In genomic region chr3:40666109-40666508, GRCm38 (mm10) we compare ENCODE assay signal across 18 mouse cellular contexts. TPM values are rescaled to one million over a fixed set of nuclear protein-coding genes. Genes with fewer than 3 reads are reported as not detected.
DNase-seq lines count a peak whose midpoint lies in the region; ATAC-seq and TF ChIP-seq lines count a peak whose summit lies in the region.
"Had no signal": no experiment of that assay in that cellular context is flagged by ENCODE, and none has a peak within 500 bp of the region (broad histone marks: within the 10 kb centered on the region; RNA-seq: fewer than 3 reads in every experiment).

No protein-coding gene starts in this region.

- ATAC-seq in limb, embryonic 15.5 days (ENCODE audit: insufficient number of reproducible peaks, low FRiP score, low TSS enrichment, low read depth) = 0 out of 2 replicates have a peak, but pooled peaks have one; percentile 30
- ATAC-seq in neural tube, embryonic 15.5 days (ENCODE audit: low FRiP score) = no peak
- ATAC-seq: midbrain, embryonic 16.5 days had no signal

- DNase-seq in adrenal gland, postnatal 25 days = peak; percentile 34
- DNase-seq in adrenal gland, adult 2 months = no peak
- peak; percentile 37 to 56 for DNase-seq in heart, adult 2 months
- no peak for DNase-seq in heart, adult 8-10 months (ENCODE audit: low spot score)
- peak; percentile 78 to 83 for DNase-seq in cerebellum, postnatal 14 days
- no peak for DNase-seq in retina, embryonic 14.5 days (ENCODE audit: low spot score)
- DNase-seq: kidney, adult 11 months; kidney, postnatal 4 days; thymus, postnatal 36 days had no signal

- H3K36me3 ChIP-seq in heart, adult 2 months (ENCODE audit: control insufficient read depth, insufficient read depth, low read length) = peaks cover 3% of the 10 kb centered on the region
- peaks cover 13% of the 10 kb centered on the region; the same call in 1 of the 2 replicates for H3K36me3 ChIP-seq in limb, embryonic 15.5 days
- H3K36me3 ChIP-seq in neural tube, embryonic 15.5 days = peaks cover 16% of the 10 kb centered on the region
- H3K36me3 ChIP-seq: lung, embryonic 15.5 days had no signal

- no peak overlapping the region for H3K9ac ChIP-seq in heart, adult 2 months (ENCODE audit: low read depth, low read length)
- H3K9ac ChIP-seq in limb, embryonic 15.5 days = no peak overlapping the region
- no peak overlapping the region for H3K9ac ChIP-seq in neural tube, embryonic 15.5 days (replicated peaks)
- H3K9ac ChIP-seq: heart, embryonic 15.5 days; hindbrain, embryonic 14.5 days; lung, embryonic 15.5 days; neural tube, embryonic 12.5 days had no signal

- no peaks in the 10 kb centered on the region for H3K9me3 ChIP-seq in limb, embryonic 15.5 days
- no peaks in the 10 kb centered on the region for H3K9me3 ChIP-seq in neural tube, embryonic 15.5 days (replicated peaks)
- H3K9me3 ChIP-seq: heart, embryonic 15.5 days; lung, embryonic 15.5 days; neural tube, embryonic 12.5 days had no signal

- 55% methylated on average over 4 of the region's 4 CpGs for WGBS in heart, adult 2 months
- WGBS in limb, embryonic 15.5 days = 50% methylated on average over 4 of the region's 4 CpGs
- WGBS in neural tube, embryonic 15.5 days = 93% methylated on average over 4 of the region's 4 CpGs

- no peak overlapping the region for H3K4me2 ChIP-seq in limb, embryonic 15.5 days
- no peak overlapping the region for H3K4me2 ChIP-seq in neural tube, embryonic 15.5 days
- H3K4me2 ChIP-seq: heart, embryonic 15.5 days; hindbrain, embryonic 14.5 days; lung, embryonic 15.5 days; neural tube, embryonic 12.5 days had no signal

- no peaks in the 10 kb centered on the region for H3K27me3 ChIP-seq in heart, adult 2 months (ENCODE audit: control insufficient read depth, insufficient read depth, low read length)
- H3K27me3 ChIP-seq in limb, embryonic 15.5 days = no peaks in the 10 kb centered on the region
- H3K27me3 ChIP-seq in neural tube, embryonic 15.5 days (replicated peaks) = no peaks in the 10 kb centered on the region
- H3K27me3 ChIP-seq: heart, embryonic 15.5 days; lung, embryonic 15.5 days; neural tube, embryonic 12.5 days had no signal

- no peak for TF ChIP-seq CTCF in heart, adult 2 months (IDR thresholded peaks at IDR 0.05)

- no peaks in the 10 kb centered on the region for H3K79me2 ChIP-seq in heart, adult 2 months (replicated peaks; ENCODE audit: control insufficient read depth, insufficient read depth, low read length)

- intact Hi-C loops in heart, adult 2 months (cut with DNase I) = no loop called here

- no peak for TF ChIP-seq EP300 in heart, adult 2 months (IDR thresholded peaks at IDR 0.05; ENCODE audit: insufficient read depth, low read depth, low read length)

- H3K4me3 ChIP-seq in heart, adult 2 months = no peak overlapping the region
- no peak overlapping the region for H3K4me3 ChIP-seq in limb, embryonic 15.5 days
- H3K4me3 ChIP-seq in neural tube, embryonic 15.5 days (replicated peaks) = no peak overlapping the region
- H3K4me3 ChIP-seq: heart, embryonic 15.5 days; lung, embryonic 15.5 days; neural tube, embryonic 12.5 days had no signal

- H3K4me1 ChIP-seq in heart, adult 2 months (ENCODE audit: control insufficient read depth, insufficient read depth, low read length) = no peaks in the 10 kb centered on the region
- H3K4me1 ChIP-seq in limb, embryonic 15.5 days = peaks cover 12% of the 10 kb centered on the region
- no peaks in the 10 kb centered on the region for H3K4me1 ChIP-seq in neural tube, embryonic 15.5 days
- H3K4me1 ChIP-seq: lung, embryonic 15.5 days; neural tube, embryonic 12.5 days had no signal

- no peak for TF ChIP-seq POLR2A in heart, adult 2 months (IDR thresholded peaks at IDR 0.05; ENCODE audit: insufficient read depth, low read depth, low read length)

- no peak overlapping the region for H3K27ac ChIP-seq in heart, adult 2 months
- H3K27ac ChIP-seq in limb, embryonic 15.5 days = no peak overlapping the region; the same call in 1 of the 2 replicates
- H3K27ac ChIP-seq in neural tube, embryonic 15.5 days (replicated peaks) = no peak overlapping the region
- H3K27ac ChIP-seq: heart, embryonic 15.5 days; hindbrain, embryonic 14.5 days; lung, embryonic 15.5 days; neural tube, embryonic 12.5 days had no signal

RNA-seq across cellular contexts. Expression of gene Slc25a31, which starts 42.5 kb away (rescaled TPM):
- total RNA-seq in adrenal gland, postnatal 25 days (2021) = 0.15 TPM in 1 of 2 replicates, not detected in the other
- total RNA-seq in adrenal gland, adult 2 months (2021) = under 1 TPM in 1 of 2 experiments, not detected in 1; 0.12 TPM
- polyA plus RNA-seq in adrenal gland, adult 2 months (2012; rRNA removed) = not detected in 2 replicates
- under 1 TPM; 0.16 to 0.29 TPM for total RNA-seq in heart, adult 2 months (2021)
- 0.18 and 0.37 TPM in 2 replicates for polyA plus RNA-seq in heart, adult 2 months (2012; rRNA removed)
- total RNA-seq in heart, adult 8-10 months (2022) = under 1 TPM; 0.17 to 0.38 (median 0.28) TPM
- 0.36 and 0.52 TPM in 2 replicates for polyA plus RNA-seq in limb, embryonic 15.5 days (2015; fragmentation: Nextera tagmentation; extraction: Ambion mirVana)
- polyA plus RNA-seq in neural tube, embryonic 15.5 days (2015; fragmentation: Nextera tagmentation; extraction: Ambion mirVana) = 0.08 and 0.41 TPM in 2 replicates
- total RNA-seq: megakaryocyte progenitor cell, adult 5-6 weeks had no signal
- polyA plus RNA-seq: small intestine, adult 2 months had no signal

Comparison
In these comparisons a context has a peak if more than half of its experiments do, and no peak if none do; other contexts are left out.
1. DNase-seq: peak in adrenal gland, postnatal 25 days (single experiment), heart, adult 2 months (2 of 2) and cerebellum, postnatal 14 days (2 of 2); none in adrenal gland, adult 2 months (single experiment), heart, adult 8-10 months (single experiment) and retina, embryonic 14.5 days (single experiment).